Mouse (Mus musculus) liver, embryonic 12.5 days (tissue): ENCODE measurements around the gene Ccn5. TPM values are rescaled to one million over a fixed set of nuclear protein-coding genes. Genes with fewer than 3 reads are reported as not detected.

ENCODE experiments used
- ATAC-seq: fragments of 200-750 bp; cut with Nextera tagmentation; 2 replicates; pipeline ENCODE4 v1.8.0; 2017; ENCODE audit warnings: moderate number of reproducible peaks, mild to moderate bottlenecking, moderate library complexity
- H3K27ac ChIP-seq: fragments of 300-500 bp; sonication (generic); 2 replicates; pipeline ENCODE4 v1.5.1; 2016; ENCODE audit warnings: mild to moderate bottlenecking
- H3K27me3 ChIP-seq: fragments of 300-500 bp; sonication (generic); replicated peaks from 2 replicates; pipeline ENCODE4 v1.6.1; 2016; ENCODE audit warnings: mild to moderate bottlenecking, moderate library complexity
- H3K36me3 ChIP-seq: fragments of 300-500 bp; sonication (generic); 2 replicates; pipeline ENCODE4 v1.6.1; 2016; ENCODE audit warnings: mild to moderate bottlenecking, moderate library complexity
- H3K4me1 ChIP-seq: fragments of 300-500 bp; sonication (generic); 2 replicates; pipeline ENCODE4 v1.6.1; 2016
- H3K4me2 ChIP-seq: fragments of 300-500 bp; sonication (generic); 2 replicates; pipeline ENCODE4 v1.6.1; 2016; ENCODE audit warnings: mild to moderate bottlenecking, moderate library complexity
- H3K4me3 ChIP-seq: fragments of 300-500 bp; sonication (generic); 2 replicates; pipeline ENCODE4 v1.5.1; 2016; ENCODE audit warnings: mild to moderate bottlenecking, moderate library complexity
- H3K9ac ChIP-seq: fragments of 300-500 bp; sonication (generic); 2 replicates; pipeline ENCODE4 v1.6.1; 2016; ENCODE audit warnings: mild to moderate bottlenecking, moderate library complexity
- H3K9me3 ChIP-seq: fragments of 300-500 bp; sonication (generic); replicated peaks from 2 replicates; pipeline ENCODE4 v1.6.1; 2016; ENCODE audit warnings: mild to moderate bottlenecking, moderate library complexity
- WGBS: fragments of 180-500 bp; shearing (Covaris S2); methylation state at CpG from one replicate; pipeline ENCODE4 v1.1.7; 2016; ENCODE audit not compliant: insufficient replicate concordance; 5-methylcytosine and 5-hydroxymethylcytosine counted together
- polyA plus RNA-seq: library from polyadenylated mRNA; unstranded; fragments of >200 nt; fragmentation: Nextera tagmentation; extraction: Ambion mirVana; gene quantifications from 2 replicates; pipeline ENCODE4 v1.2.1, GENCODE M21; 2016

Ccn5 gene
- polyA plus RNA-seq, 1 experiment from 2014 or later = 0.15 TPM

- no peak overlapping the region for H3K4me2 ChIP-seq
- no peaks in the 10 kb centered on the region for H3K27me3 ChIP-seq
- H3K9ac ChIP-seq = no peak overlapping the region
- no peak overlapping the region for H3K27ac ChIP-seq
- no peak overlapping the region for H3K4me3 ChIP-seq
- whole genome bisulfite sequencing = 68% methylated on average over 4 of the region's 4 CpGs
- no peaks in the 10 kb centered on the region for H3K9me3 ChIP-seq
- ATAC-seq = no peak
- H3K4me1 ChIP-seq = 0 out of 2 replicates have a peak, but pooled peaks cover 2% of the 10 kb centered on the region
- H3K36me3 ChIP-seq = no peaks in the 10 kb centered on the region
These were observed 11.5 kb upstream of the Ccn5 start for GRCm38 (mm10) chr2:163809166-163809565.

GRCm38 (mm10) chr2:163809704-163810103 is 11.0 kb upstream of the Ccn5 start:
- WGBS = 52% methylated on average over 7 of the region's 7 CpGs
- no peak overlapping the region for H3K27ac ChIP-seq
- ATAC-seq = no peak
- H3K4me3 ChIP-seq = no peak overlapping the region
- no peaks in the 10 kb centered on the region for H3K9me3 ChIP-seq
- H3K4me2 ChIP-seq = no peak overlapping the region
- H3K36me3 ChIP-seq = no peaks in the 10 kb centered on the region
- 0 out of 2 replicates have a peak, but pooled peaks cover 2% of the 10 kb centered on the region for H3K4me1 ChIP-seq
- H3K27me3 ChIP-seq = no peaks in the 10 kb centered on the region
- no peak overlapping the region for H3K9ac ChIP-seq

- Histone ChIP-seq H3K9ac (no peak overlapping the region), H3K36me3 (no peaks in the 10 kb centered on the region), H3K27me3 (no peaks in the 10 kb centered on the region), H3K4me1 (0 out of 2 replicates have a peak, but pooled peaks cover 2% of the 10 kb centered on the region), H3K9me3 (no peaks in the 10 kb centered on the region), H3K27ac (no peak overlapping the region), H3K4me3 (no peak overlapping the region), H3K4me2 (no peak overlapping the region)
- no peak for ATAC-seq
- 11% methylated on average over 5 of the region's 5 CpGs for WGBS
These were observed 7.6 kb upstream of the Ccn5 start for GRCm38 (mm10) chr2:163813077-163813476.

- Histone ChIP-seq H3K4me1 (0 out of 2 replicates have a peak, but pooled peaks cover 2% of the 10 kb centered on the region), H3K4me3 (no peak overlapping the region), H3K27ac (no peak overlapping the region), H3K9ac (no peak overlapping the region), H3K4me2 (no peak overlapping the region), H3K9me3 (no peaks in the 10 kb centered on the region), H3K36me3 (no peaks in the 10 kb centered on the region), H3K27me3 (no peaks in the 10 kb centered on the region)
- 78% methylated on average over 9 of the region's 9 CpGs for WGBS
- ATAC-seq = no peak
These were observed 5.8 kb upstream of the Ccn5 start for GRCm38 (mm10) chr2:163814739-163815465.

GRCm38 (mm10) chr2:163823248-163823647 is 2.6 kb downstream of the Ccn5 start:
- no peaks in the 10 kb centered on the region for H3K36me3 ChIP-seq
- H3K4me2 ChIP-seq = no peak overlapping the region
- no peaks in the 10 kb centered on the region for H3K4me1 ChIP-seq
- H3K9me3 ChIP-seq = no peaks in the 10 kb centered on the region
- no peak overlapping the region for H3K27ac ChIP-seq
- no peak overlapping the region for H3K4me3 ChIP-seq
- H3K27me3 ChIP-seq = peaks cover 6% of the 10 kb centered on the region; the same call in 1 of the 2 replicates
- no peak for ATAC-seq
- H3K9ac ChIP-seq = no peak overlapping the region
- 7% methylated on average over 4 of the region's 4 CpGs for WGBS

GRCm38 (mm10) chr2:163823771-163824170 is 3.1 kb downstream of the Ccn5 start:
- 0 out of 2 replicates have a peak overlapping the region, but pooled peaks have one; percentile 0 for H3K4me2 ChIP-seq
- H3K9ac ChIP-seq = no peak overlapping the region
- H3K36me3 ChIP-seq = no peaks in the 10 kb centered on the region
- no peaks in the 10 kb centered on the region for H3K9me3 ChIP-seq
- no peak overlapping the region for H3K4me3 ChIP-seq
- ATAC-seq = peak; percentile 64
- 33% methylated on average over 11 of the region's 11 CpGs for WGBS
- peaks cover 6% of the 10 kb centered on the region; the same call in 1 of the 2 replicates for H3K27me3 ChIP-seq
- no peak overlapping the region for H3K27ac ChIP-seq
- H3K4me1 ChIP-seq = no peaks in the 10 kb centered on the region

GRCm38 (mm10) chr2:163825861-163826260 is 5.2 kb downstream of the Ccn5 start:
- no peak overlapping the region for H3K9ac ChIP-seq
- ATAC-seq = no peak
- 64% methylated on average over 1 of the region's 1 CpGs for WGBS

GRCm38 (mm10) chr2:163826494-163826893 is 5.8 kb downstream of the Ccn5 start:
- Histone ChIP-seq H3K36me3 (no peaks in the 10 kb centered on the region), H3K9ac (no peak overlapping the region), H3K4me2 (no peak overlapping the region), H3K9me3 (no peaks in the 10 kb centered on the region), H3K4me3 (no peak overlapping the region), H3K27ac (no peak overlapping the region), H3K4me1 (no peaks in the 10 kb centered on the region), H3K27me3 (peaks cover 6% of the 10 kb centered on the region; the same call in 1 of the 2 replicates)
- WGBS = 59% methylated on average over 5 of the region's 5 CpGs
- no peak for ATAC-seq

More at GRCm38 (mm10) chr2:163825861-163826260, 5.2 kb downstream of the Ccn5 start:
- no peaks in the 10 kb centered on the region for H3K36me3 ChIP-seq
- no peak overlapping the region for H3K4me3 ChIP-seq
- no peak overlapping the region for H3K4me2 ChIP-seq
- no peaks in the 10 kb centered on the region for H3K9me3 ChIP-seq
- no peaks in the 10 kb centered on the region for H3K4me1 ChIP-seq
- no peak overlapping the region for H3K27ac ChIP-seq
- H3K27me3 ChIP-seq = peaks cover 6% of the 10 kb centered on the region; the same call in 1 of the 2 replicates

- Histone ChIP-seq H3K36me3 (no peaks in the 10 kb centered on the region), H3K4me3 (no peak overlapping the region), H3K9ac (no peak overlapping the region), H3K27me3 (no peaks in the 10 kb centered on the region), H3K4me1 (no peaks in the 10 kb centered on the region), H3K27ac (no peak overlapping the region), H3K4me2 (no peak overlapping the region), H3K9me3 (no peaks in the 10 kb centered on the region)
- WGBS = 26% methylated on average over 1 of the region's 1 CpGs
- no peak for ATAC-seq
These were observed 10.5 kb downstream of the Ccn5 start for GRCm38 (mm10) chr2:163831163-163831562.

GRCm38 (mm10) chr2:163838043-163838442 is 17.4 kb downstream of the Ccn5 start:
- Histone ChIP-seq H3K4me1 (no peaks in the 10 kb centered on the region), H3K9me3 (no peaks in the 10 kb centered on the region), H3K4me3 (no peak overlapping the region), H3K27me3 (0 out of 2 replicates have a peak, but pooled peaks cover 3% of the 10 kb centered on the region), H3K9ac (no peak overlapping the region), H3K36me3 (no peaks in the 10 kb centered on the region), H3K4me2 (no peak overlapping the region), H3K27ac (no peak overlapping the region)
- no peak for ATAC-seq
- WGBS = 21% methylated on average over 9 of the region's 9 CpGs

GRCm38 (mm10) chr2:163839519-163839918 is 18.9 kb downstream of the Ccn5 start:
- no peak for ATAC-seq

GRCm38 (mm10) chr2:163842043-163842442 is 21.4 kb downstream of the Ccn5 start:
- H3K36me3 ChIP-seq = no peaks in the 10 kb centered on the region
- no peak overlapping the region for H3K4me3 ChIP-seq
- H3K9me3 ChIP-seq = no peaks in the 10 kb centered on the region
- no peak overlapping the region for H3K4me2 ChIP-seq
- H3K4me1 ChIP-seq = no peaks in the 10 kb centered on the region
- 0 out of 2 replicates have a peak, but pooled peaks cover 3% of the 10 kb centered on the region for H3K27me3 ChIP-seq
- H3K27ac ChIP-seq = no peak overlapping the region
- ATAC-seq = no peak
- 59% methylated on average over 4 of the region's 4 CpGs for WGBS
- no peak overlapping the region for H3K9ac ChIP-seq

More at GRCm38 (mm10) chr2:163839519-163839918, 18.9 kb downstream of the Ccn5 start:
- H3K36me3 ChIP-seq = no peaks in the 10 kb centered on the region
- no peaks in the 10 kb centered on the region for H3K9me3 ChIP-seq
- 58% methylated on average over 6 of the region's 6 CpGs for WGBS
- no peak overlapping the region for H3K4me3 ChIP-seq
- no peaks in the 10 kb centered on the region for H3K4me1 ChIP-seq
- H3K27me3 ChIP-seq = 0 out of 2 replicates have a peak, but pooled peaks cover 3% of the 10 kb centered on the region
- H3K27ac ChIP-seq = no peak overlapping the region
- H3K9ac ChIP-seq = no peak overlapping the region
- H3K4me2 ChIP-seq = no peak overlapping the region
